Mouse (Mus musculus) neutrophil, adult 65 days (primary cell): ENCODE results near the gene Ccdc142. TPM values are rescaled to one million over a fixed set of nuclear protein-coding genes. Genes with fewer than 3 reads are reported as not detected.

Experiments
- total RNA-seq: library from RNA; stranded (reverse); gene quantifications from 2 replicates; pipeline ENCODE4 v1.2.4, GENCODE M21; 2023

Ccdc142 gene
- total RNA-seq: 4.2 and 4.8 TPM in 2 replicates

GRCm38 (mm10) chr6:83101316-83101687 is at the start of gene Ccdc142, which contains the start of gene Gm42688:
Ccdc142 (plus strand) TSS chr6:83101601.
Gm42688 (plus strand) TSS chr6:83101617.

GRCm38 (mm10) chr6:83054074-83054851 is 47.1 kb upstream of the Ccdc142 start, which contains the start of gene Aup1:
Aup1 (plus strand) TSS chr6:83054521.

DNA sequence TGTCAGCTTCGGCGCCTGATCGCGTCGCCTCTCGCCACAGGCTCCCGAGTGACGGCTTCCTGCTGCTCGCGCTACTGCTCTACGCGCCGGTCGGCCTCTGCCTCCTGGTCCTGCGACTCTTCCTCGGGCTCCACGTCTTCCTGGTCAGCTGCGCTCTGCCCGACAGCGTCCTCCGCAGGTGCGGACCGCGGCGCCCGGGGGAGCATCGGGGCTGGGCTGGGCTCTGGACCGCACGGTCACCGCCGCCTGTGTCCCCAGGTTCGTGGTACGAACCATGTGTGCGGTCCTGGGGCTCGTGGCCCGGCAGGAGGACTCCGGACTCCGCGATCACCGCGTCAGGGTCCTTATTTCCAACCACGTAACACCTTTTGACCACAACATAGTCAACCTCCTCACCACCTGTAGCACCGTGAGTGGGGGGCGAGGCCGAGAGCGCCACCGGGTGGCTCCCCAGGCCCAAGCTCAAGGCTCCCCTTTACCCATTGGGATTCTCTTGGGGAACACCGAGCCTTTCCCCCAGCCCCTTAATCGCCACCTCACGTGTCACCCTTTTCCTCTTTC is 46.5 kb upstream of the Ccdc142 start, which contains the start of gene Htra2:
TSS of gene Htra2 (minus strand) at position 403 of the 561 bp plus-strand sequence.

DNA sequence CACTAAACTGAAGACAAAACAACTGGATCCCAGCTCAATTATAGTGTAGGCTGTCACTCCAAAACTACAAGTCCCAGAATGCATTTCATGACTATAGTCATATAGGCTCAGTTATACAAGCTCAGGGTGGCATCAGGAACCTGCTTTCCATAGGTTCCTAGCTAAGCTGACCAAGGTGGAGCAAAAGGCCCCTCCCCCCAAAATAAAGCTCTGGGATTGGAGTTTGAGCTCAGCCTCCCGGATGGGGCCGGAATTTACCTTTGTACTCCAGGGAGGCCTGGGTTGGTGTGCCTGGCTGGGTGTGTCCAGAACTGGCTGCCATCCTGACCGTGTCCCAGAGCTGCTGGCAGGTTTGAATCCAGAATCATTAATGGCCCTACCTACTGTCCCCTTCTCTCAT is 43.6 kb upstream of the Ccdc142 start, which contains the start of gene Dqx1:
TSS of gene Dqx1 (plus strand) at position 55 of the 400 bp plus-strand sequence.

DNA sequence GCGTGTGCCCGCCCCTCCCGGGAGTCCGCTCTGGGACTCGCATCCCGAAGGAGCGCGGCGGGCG is 31.3 kb upstream of the Ccdc142 start, which contains the start of gene Tlx2:
TSS of gene Tlx2 (minus strand) at position 47 of the 64 bp plus-strand sequence.

DNA sequence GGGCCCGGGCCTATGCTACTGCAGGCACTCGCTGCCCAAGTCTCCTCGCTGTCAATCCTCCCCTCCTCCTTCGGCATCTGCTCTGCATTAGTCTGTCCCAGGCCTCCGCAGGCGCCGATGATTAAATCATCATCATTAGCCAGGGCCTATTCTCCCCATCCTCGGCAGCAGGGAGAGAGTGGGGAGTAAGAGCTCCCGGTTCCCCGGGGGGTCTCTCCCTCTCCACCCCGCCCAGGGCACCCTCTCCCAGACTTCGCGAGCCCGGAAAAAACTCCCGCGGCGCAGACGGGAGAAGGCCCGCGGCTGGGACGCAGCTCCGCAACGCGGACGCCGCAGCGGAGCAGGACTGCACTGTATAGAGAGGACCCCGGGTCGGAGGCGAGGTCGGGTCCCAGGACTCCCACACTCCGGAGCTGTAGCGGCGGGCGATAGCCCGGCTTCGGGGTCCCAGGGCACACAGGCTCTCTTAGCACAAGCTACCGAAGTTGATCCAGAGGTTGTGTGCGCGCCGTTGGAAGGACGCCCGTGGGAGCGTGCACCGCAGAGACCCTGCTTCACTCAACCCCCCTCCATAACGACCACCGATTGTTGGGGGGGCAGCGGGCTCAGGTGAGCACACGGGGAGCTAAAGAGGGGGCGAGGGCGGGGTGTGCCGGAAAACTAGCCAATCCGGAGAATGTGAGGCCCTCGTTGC is 23.6 kb upstream of the Ccdc142 start, which contains the start of gene Pcgf1:
TSS of gene Pcgf1 (plus strand) at position 240 of the 694 bp plus-strand sequence.

GRCm38 (mm10) chr6:83086121-83087035 is 15.0 kb upstream of the Ccdc142 start, which contains the start of gene Lbx2:
Lbx2 (plus strand) TSS chr6:83086367.

GRCm38 (mm10) chr6:83108762-83109668 is 7.6 kb downstream of the Ccdc142 start, which contains the start of gene Mrpl53:
Mrpl53 (plus strand) TSS chr6:83109040.

DNA sequence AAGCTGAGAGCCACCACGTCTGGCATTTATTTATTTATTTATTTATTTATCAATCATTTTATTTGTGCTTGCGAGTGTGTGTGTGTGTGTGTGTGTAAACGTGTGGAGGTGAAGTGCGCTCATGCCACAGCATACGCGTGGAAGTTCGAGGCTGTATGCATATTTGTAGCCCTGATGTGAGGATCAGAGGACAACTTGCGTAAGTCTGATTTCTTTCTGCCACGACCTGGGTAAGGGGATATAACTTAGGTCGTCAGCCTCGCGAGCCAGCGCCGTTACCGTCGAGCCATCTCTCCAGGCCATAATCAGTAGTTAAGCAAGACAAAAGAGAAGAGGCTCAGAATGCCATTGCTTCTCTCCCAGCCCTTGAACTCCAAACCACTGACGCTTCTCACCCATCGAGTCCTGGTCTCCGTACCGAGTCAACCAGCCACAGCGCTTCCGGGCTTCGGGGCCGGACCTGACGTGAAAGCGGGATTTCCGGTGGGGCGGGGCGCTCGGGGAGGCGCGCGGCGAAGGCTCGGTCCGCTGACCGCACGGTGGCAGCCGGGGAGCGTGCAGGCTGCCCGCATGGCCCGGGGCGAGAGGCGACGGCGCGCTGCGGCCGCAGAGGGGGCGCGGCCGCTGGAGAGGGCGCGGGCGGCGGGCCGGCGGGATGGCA is 13.7 kb downstream of the Ccdc142 start, which contains the start of gene Mogs:
TSS of gene Mogs (plus strand) at position 486 of the 661 bp plus-strand sequence.

GRCm38 (mm10) chr6:83120930-83121862 is 19.8 kb downstream of the Ccdc142 start, which contains the start of gene Wbp1:
Wbp1 (minus strand) TSS chr6:83121559.

GRCm38 (mm10) chr6:83125331-83125730 is 23.9 kb downstream of the Ccdc142 start, which contains the start of gene Ino80b:
Ino80b (minus strand) TSS chr6:83125431.

GRCm38 (mm10) chr6:83134951-83135513 is 33.6 kb downstream of the Ccdc142 start, which contains the start of gene Rtkn:
Rtkn (plus strand) TSS chr6:83135463.

DNA sequence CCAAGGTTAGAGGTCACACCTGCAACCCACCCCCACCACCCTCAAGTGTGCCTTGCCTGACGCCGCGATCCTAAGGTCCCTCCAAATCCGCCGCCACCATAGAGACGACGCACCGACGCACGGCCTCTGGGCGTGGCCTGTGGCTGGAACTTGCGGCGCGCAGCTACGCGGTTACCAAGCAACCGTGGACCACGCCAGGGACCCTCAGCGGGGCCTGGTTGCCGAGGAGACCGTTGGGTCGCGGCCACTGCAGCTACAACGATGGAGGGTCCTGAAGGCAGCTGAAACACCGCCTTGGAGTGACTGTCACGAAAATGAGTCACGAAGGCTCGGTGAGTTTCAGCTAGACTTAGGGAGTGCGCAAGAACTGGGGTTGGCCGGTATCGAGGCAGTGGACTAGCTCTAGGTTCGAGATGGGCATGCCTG is 54.9 kb downstream of the Ccdc142 start, which contains the start of the genes Wdr54 and 1700003E16Rik:
TSS of gene Wdr54 (minus strand) at position 139 of the 426 bp plus-strand sequence.
TSS of gene 1700003E16Rik (plus strand) at position 146 of the 426 bp plus-strand sequence.

Other genes starting within 250 kb of the Ccdc142 start
- gene Sema4f, start 161.8 kb upstream of the Ccdc142 start, total RNA-seq: 24.2 and 37.5 TPM in 2 replicates
- gene M1ap, start 154.7 kb upstream of the Ccdc142 start, total RNA-seq: 2.1 and 3.1 TPM in 2 replicates
- 23.0 and 23.7 TPM in 2 replicates for gene Dok1, start 68.1 kb upstream of the Ccdc142 start, total RNA-seq
- 0.86 and 1.0 TPM in 2 replicates for gene Loxl3, start 67.4 kb upstream of the Ccdc142 start, total RNA-seq
- gene Aup1, start 47.1 kb upstream of the Ccdc142 start, total RNA-seq: 213 and 248 TPM in 2 replicates
- 28.7 and 51.2 TPM in 2 replicates for gene Htra2, start 46.3 kb upstream of the Ccdc142 start, total RNA-seq
- gene Dqx1, start 43.8 kb upstream of the Ccdc142 start, total RNA-seq: 4.4 and 7.9 TPM in 2 replicates
- not detected in 2 replicates for gene Tlx2, start 31.3 kb upstream of the Ccdc142 start, total RNA-seq
- 13.1 and 13.9 TPM in 2 replicates for gene Pcgf1, start 23.7 kb upstream of the Ccdc142 start, total RNA-seq
- not detected in 2 replicates for gene Lbx2, start 15.2 kb upstream of the Ccdc142 start, total RNA-seq
- gene Gm42688, start within 50 bp of the Ccdc142 start, total RNA-seq: 3.2 and 4.4 TPM in 2 replicates
- 19.1 and 19.8 TPM in 2 replicates for gene Mrpl53, start 7.4 kb downstream of the Ccdc142 start, total RNA-seq
- gene Mogs, start 13.9 kb downstream of the Ccdc142 start, total RNA-seq: 18.9 and 25.1 TPM in 2 replicates
- gene Wbp1, start 20.0 kb downstream of the Ccdc142 start, total RNA-seq: 26.7 and 32.6 TPM in 2 replicates
- gene Ino80b, start 23.8 kb downstream of the Ccdc142 start, total RNA-seq: 16.4 TPM in 2 replicates
- gene Rtkn, start 33.9 kb downstream of the Ccdc142 start, total RNA-seq: 0.66 TPM in 1 of 2 replicates, not detected in the other
- gene Wdr54, start 54.8 kb downstream of the Ccdc142 start, total RNA-seq: not detected in 2 replicates
- gene 1700003E16Rik, start 54.8 kb downstream of the Ccdc142 start, total RNA-seq: not detected in 2 replicates
- gene Dctn1, start 64.3 kb downstream of the Ccdc142 start, total RNA-seq: 91.8 and 114 TPM in 2 replicates
- gene Slc4a5, start 118.2 kb downstream of the Ccdc142 start, total RNA-seq: not detected in 2 replicates
- gene Mthfd2, start 224.3 kb downstream of the Ccdc142 start, total RNA-seq: 18.4 and 19.1 TPM in 2 replicates
- gene Mob1a, start 224.4 kb downstream of the Ccdc142 start, total RNA-seq: 180 and 209 TPM in 2 replicates
- gene Bola3, start 247.5 kb downstream of the Ccdc142 start, total RNA-seq: 9.3 and 11.1 TPM in 2 replicates